Mouse (Mus musculus): ENCODE data around the gene Vmn1r30. TPM values are rescaled to one million over a fixed set of nuclear protein-coding genes. Genes with fewer than 3 reads are reported as not detected.

Vmn1r30 gene
- polyA plus RNA-seq (2015; fragmentation: Nextera tagmentation; extraction: Ambion mirVana): not detected in 2 replicates

- Histone ChIP-seq H3K27me3 (no peaks in the 10 kb centered on the region), H3K36me3 (replicated peaks) (no peaks in the 10 kb centered on the region), H3K4me3 (replicated peaks) (no peak within 1 kb of the TSS), H3K27ac (replicated peaks) (no peak within 1 kb of the TSS), H3K9me3 (replicated peaks) (no peaks in the 10 kb centered on the region), H3K4me2 (no peak within 1 kb of the TSS), H3K4me1 (replicated peaks) (no peaks in the 10 kb centered on the region), H3K9ac (no peak within 1 kb of the TSS)
- no peak for ATAC-seq (ENCODE audit: insufficient read depth)
These were observed at the start of gene Vmn1r30 for GRCm38 (mm10) chr6:58443285-58443684. Gene Vmn1r30, minus strand, starts transcription at chr6:58443385.

- Histone ChIP-seq H3K4me3 (replicated peaks) (no peak within 1 kb of the TSS), H3K36me3 (replicated peaks) (no peaks in the 10 kb centered on the region), H3K27ac (replicated peaks) (no peak within 1 kb of the TSS), H3K4me1 (replicated peaks) (no peaks in the 10 kb centered on the region), H3K9ac (no peak within 1 kb of the TSS), H3K4me2 (no peak within 1 kb of the TSS), H3K9me3 (replicated peaks) (no peaks in the 10 kb centered on the region), H3K27me3 (no peaks in the 10 kb centered on the region)
- 48% methylated on average over 1 of the region's 1 CpGs for WGBS (ENCODE audit: insufficient replicate concordance)
- ATAC-seq (ENCODE audit: insufficient read depth): no peak
These were observed 32.0 kb upstream of the Vmn1r30 start, which contains the start of gene Vmn1r31 for GRCm38 (mm10) chr6:58475230-58475629. Gene Vmn1r31, minus strand, starts transcription at chr6:58475330.

Other genes with a start within 250 kb of the Vmn1r30 start
- not detected in 2 replicates for gene Vmn1r27, start 224.6 kb downstream of the Vmn1r30 start, polyA plus RNA-seq (2015; fragmentation: Nextera tagmentation; extraction: Ambion mirVana)
- not detected in 2 replicates for gene Vmn1r28, start 181.3 kb downstream of the Vmn1r30 start, polyA plus RNA-seq (2015; fragmentation: Nextera tagmentation; extraction: Ambion mirVana)
- not detected in 2 replicates for gene Vmn1r29, start 141.8 kb downstream of the Vmn1r30 start, polyA plus RNA-seq (2015; fragmentation: Nextera tagmentation; extraction: Ambion mirVana)
- not detected in 2 replicates for gene Vmn1r31, start 31.9 kb upstream of the Vmn1r30 start, polyA plus RNA-seq (2015; fragmentation: Nextera tagmentation; extraction: Ambion mirVana)
- 184 and 187 TPM in 2 replicates for gene Abcg2, start 141.1 kb upstream of the Vmn1r30 start, polyA plus RNA-seq (2015; fragmentation: Nextera tagmentation; extraction: Ambion mirVana)